Mouse (Mus musculus) MEL (cell line): ENCODE data around the gene Reln. TPM values are rescaled to one million over a fixed set of nuclear protein-coding genes. Genes with fewer than 3 reads are reported as not detected.

Experiments
- DNase-seq: peaks from one replicate; pipeline ENCODE4 v3.0.0; 2011; ENCODE audit warnings: low read depth, low spot score
- H3K27ac ChIP-seq: 2 replicates; pipeline ENCODE4 v1.5.1; 2012; ENCODE audit warnings: low read depth, mild to moderate bottlenecking, control low read depth, low read length, moderate library complexity; ENCODE audit not compliant: control insufficient read depth
- H3K27me3 ChIP-seq, 2 experiments: fragments of 150-350 bp in 1 of 2; sonication (generic) in 1 of 2; 2 replicates each; pipeline ENCODE4 v1.6.1; 2012; ENCODE audit warnings: low read length in 2 of 2, mild to moderate bottlenecking in 2 of 2, improper control_type of control experiment in 1 of 2, moderate library complexity in 1 of 2; ENCODE audit not compliant: insufficient read depth in 2 of 2, control insufficient read depth in 1 of 2
- H3K36me3 ChIP-seq, 2 experiments: 2 replicates each; pipeline ENCODE4 v1.6.1; 2012 to 2014; ENCODE audit warnings: low read length in 2 of 2, improper control_type of control experiment in 1 of 2, inconsistent platforms in 1 of 2, mild to moderate bottlenecking in 1 of 2; ENCODE audit not compliant: insufficient read depth in 2 of 2, control insufficient read depth in 1 of 2
- H3K4me1 ChIP-seq, 2 experiments: fragments of 150-350 bp in 1 of 2; sonication (generic) in 1 of 2; 2 replicates each; pipeline ENCODE4 v1.6.1; 2012; ENCODE audit warnings: low read length in 2 of 2, improper control_type of control experiment in 1 of 2, mild to moderate bottlenecking in 1 of 2; ENCODE audit not compliant: insufficient read depth in 2 of 2, control insufficient read depth in 1 of 2
- H3K4me3 ChIP-seq, 2 experiments: fragments of 150-350 bp in 1 of 2; sonication (generic) in 1 of 2; 2 replicates each; pipeline ENCODE4 v1.5.1; 2012; ENCODE audit warnings: low read depth in 2 of 2, low read length in 2 of 2, mild to moderate bottlenecking in 2 of 2, moderate library complexity in 2 of 2, control low read depth in 1 of 2, improper control_type of control experiment in 1 of 2; ENCODE audit not compliant: control insufficient read depth in 1 of 2, insufficient read depth in 1 of 2
- H3K79me2 ChIP-seq: 2 replicates; pipeline ENCODE4 v1.6.1; 2012; ENCODE audit warnings: mild to moderate bottlenecking, low read length, moderate library complexity; ENCODE audit not compliant: control insufficient read depth, poor library complexity, insufficient read depth
- H3K9ac ChIP-seq: 2 replicates; pipeline ENCODE4 v1.6.1; 2012; ENCODE audit warnings: low read depth, mild to moderate bottlenecking, control low read depth, low read length, moderate library complexity; ENCODE audit not compliant: control insufficient read depth, poor library complexity, severe bottlenecking
- H3K9me3 ChIP-seq: fragments of 150-350 bp; sonication (generic); replicated peaks from 2 replicates; pipeline ENCODE4 v1.6.1; 2012; ENCODE audit warnings: mild to moderate bottlenecking, low read length, improper control_type of control experiment, moderate library complexity; ENCODE audit not compliant: insufficient read depth
- BHLHE40 ChIP-seq: IDR thresholded peaks from 2 replicates; pipeline ENCODE4 v1.6.1; 2012; ENCODE audit warnings: low read depth, mild to moderate bottlenecking, inconsistent platforms, low read length, improper control_type of control experiment, borderline replicate concordance
- CHD1 ChIP-seq: IDR thresholded peaks from 2 replicates; pipeline ENCODE4 v1.6.1; 2012; ENCODE audit warnings: low read depth, mild to moderate bottlenecking, inconsistent platforms, low read length, improper control_type of control experiment
- E2F4 ChIP-seq: IDR thresholded peaks from 2 replicates; pipeline ENCODE4 v1.6.1; 2011; ENCODE audit warnings: low read depth, low read length, improper control_type of control experiment, borderline replicate concordance
- ELF1 ChIP-seq: IDR thresholded peaks from 2 replicates; pipeline ENCODE4 v1.6.1; 2014; ENCODE audit warnings: low read depth, mild to moderate bottlenecking, inconsistent platforms, low read length, improper control_type of control experiment, moderate library complexity
- GABPA ChIP-seq: IDR thresholded peaks from 2 replicates; pipeline ENCODE4 v1.6.1; 2012; ENCODE audit warnings: low read depth, mild to moderate bottlenecking, inconsistent platforms, low read length, improper control_type of control experiment, moderate library complexity
- KAT2A ChIP-seq: conservative IDR thresholded peaks from 2 replicates; pipeline ENCODE4 v1.6.1; 2012; ENCODE audit warnings: low read depth, low read length, improper control_type of control experiment, inconsistent platforms
- MAFK ChIP-seq: IDR thresholded peaks from 2 replicates; pipeline ENCODE4 v1.6.1; 2011; ENCODE audit warnings: low read depth, mild to moderate bottlenecking, low read length, improper control_type of control experiment, borderline replicate concordance
- MAZ ChIP-seq: IDR thresholded peaks from 2 replicates; pipeline ENCODE4 v1.6.1; 2012; ENCODE audit warnings: low read depth, mild to moderate bottlenecking, inconsistent platforms, low read length, improper control_type of control experiment
- MXI1 ChIP-seq: IDR thresholded peaks from 2 replicates; pipeline ENCODE4 v1.6.1; 2011; ENCODE audit warnings: mild to moderate bottlenecking, low read depth, low read length, improper control_type of control experiment
- NELFE ChIP-seq: IDR thresholded peaks from 2 replicates; pipeline ENCODE4 v1.6.1; 2011; ENCODE audit warnings: low read depth, low read length, improper control_type of control experiment
- NRF1 ChIP-seq: IDR thresholded peaks from 2 replicates; pipeline ENCODE4 v1.6.1; 2014; ENCODE audit warnings: low read depth, mild to moderate bottlenecking, inconsistent platforms, low read length, improper control_type of control experiment, moderate library complexity; ENCODE audit not compliant: poor library complexity, insufficient read depth, severe bottlenecking
- POLR2A ChIP-seq, 2 experiments: IDR thresholded peaks; 2 replicates each; pipeline ENCODE4 v1.6.1; 2011 to 2012; ENCODE audit warnings: low read length in 2 of 2, mild to moderate bottlenecking in 2 of 2, control low read depth in 1 of 2, improper control_type of control experiment in 1 of 2, low read depth in 1 of 2, moderate library complexity in 1 of 2; ENCODE audit not compliant: control insufficient read depth in 1 of 2, insufficient read depth in 1 of 2, poor library complexity in 1 of 2
- POLR2AphosphoS2 ChIP-seq: IDR thresholded peaks from 2 replicates; pipeline ENCODE4 v1.6.1; 2011; ENCODE audit warnings: low read length, improper control_type of control experiment
- RCOR1 ChIP-seq: IDR thresholded peaks from 2 replicates; pipeline ENCODE4 v1.6.1; 2012; ENCODE audit warnings: low read depth, mild to moderate bottlenecking, inconsistent platforms, low read length, improper control_type of control experiment
- SIN3A ChIP-seq: IDR thresholded peaks from 2 replicates; pipeline ENCODE4 v1.6.1; 2012; ENCODE audit warnings: low read length, improper control_type of control experiment, inconsistent platforms
- SMC3 ChIP-seq: IDR thresholded peaks from 2 replicates; pipeline ENCODE4 v1.6.1; 2011; ENCODE audit warnings: low read depth, low read length, improper control_type of control experiment
- TBP ChIP-seq: IDR thresholded peaks from 2 replicates; pipeline ENCODE4 v1.8.0; 2011; ENCODE audit warnings: low read depth, low read length, improper control_type of control experiment
- UBTF ChIP-seq: IDR thresholded peaks from 2 replicates; pipeline ENCODE4 v1.6.1; 2012; ENCODE audit warnings: low read depth, mild to moderate bottlenecking, inconsistent platforms, low read length, improper control_type of control experiment, moderate library complexity, borderline replicate concordance; ENCODE audit not compliant: insufficient read depth
- USF1 ChIP-seq: IDR thresholded peaks from 2 replicates; pipeline ENCODE4 v1.6.1; 2014; ENCODE audit warnings: low read depth, mild to moderate bottlenecking, inconsistent platforms, low read length, improper control_type of control experiment, moderate library complexity
- ZKSCAN1 ChIP-seq: IDR thresholded peaks from 2 replicates; pipeline ENCODE4 v1.6.1; 2012; ENCODE audit warnings: low read depth, mild to moderate bottlenecking, inconsistent platforms, low read length, improper control_type of control experiment, moderate library complexity
- ZMIZ1 ChIP-seq: IDR thresholded peaks from 2 replicates; pipeline ENCODE4 v1.6.1; 2012; ENCODE audit warnings: low read depth, mild to moderate bottlenecking, inconsistent platforms, low read length, improper control_type of control experiment, moderate library complexity
- polyA plus RNA-seq, 2 experiments: library from polyadenylated mRNA; stranded (reverse) in 1 of 2; unstranded in 1 of 2; fragments of >175 nt in 1 of 2; fragments of >200 nt in 1 of 2; gene quantifications; 2 replicates each; pipeline versions ENCODE4 v1.2.1 to v1.2.4; 2012; ENCODE audit warnings: low replicate concordance in 2 of 2, low read depth in 1 of 2; ENCODE audit not compliant: insufficient read length in 2 of 2, insufficient read depth in 1 of 2, missing spikeins in 1 of 2
- total RNA-seq: library from RNA; depleted of rRNA; stranded (reverse); fragments of 300-350 nt; gene quantifications from 2 replicates; pipeline ENCODE4 v1.2.3, GENCODE M21; 2012

Gene Reln
- total and polyA plus RNA-seq, 3 experiments, result not detected

- no peaks in the 10 kb centered on the region for H3K36me3 ChIP-seq
- no peak overlapping the region for H3K27ac ChIP-seq
- no peaks in the 10 kb centered on the region; a peak in 1 of 4 replicates for H3K27me3 ChIP-seq
- no peak overlapping the region for H3K9ac ChIP-seq
- H3K79me2 ChIP-seq, result no peaks in the 10 kb centered on the region
- H3K9me3 ChIP-seq, result no peaks in the 10 kb centered on the region
- TF ChIP-seq MAFK (no peak), ELF1 (no peak), POLR2AphosphoS2 (no peak), POLR2A (IDR thresholded peaks at IDR 0.05; ENCODE audit: control insufficient read depth in 1 of 2, insufficient read depth in 1 of 2, low read depth in 1 of 2, low read length in 2 of 2, poor library complexity in 1 of 2) (no peak), RCOR1 (no peak), MXI1 (no peak), SMC3 (no peak), USF1 (no peak), MAZ (no peak), ZKSCAN1 (no peak), TBP (no peak), NELFE (no peak), SIN3A (no peak), GABPA (no peak)
- TF ChIP-seq, all 39 proteins: peak for 0
- no peak for DNase-seq
- H3K4me3 ChIP-seq, result no peak overlapping the region
- no peaks in the 10 kb centered on the region for H3K4me1 ChIP-seq
Measured at GRCm38 (mm10) chr5:22127583-22127982, 216.9 kb downstream of the Reln start.

- DNase-seq, result no peak
- no peak for TF ChIP-seq ELF1
- TF ChIP-seq SIN3A, result no peak
- no peak for TF ChIP-seq UBTF
- no peak for TF ChIP-seq NRF1
- TF ChIP-seq ZMIZ1, result no peak
- no peak for TF ChIP-seq GABPA
- no peak for TF ChIP-seq CHD1
- TF ChIP-seq BHLHE40, result no peak
- no peak for TF ChIP-seq POLR2AphosphoS2
- TF ChIP-seq KAT2A, result no peak
- no peak for TF ChIP-seq E2F4
- Histone ChIP-seq H3K4me3 (no peak overlapping the region), H3K4me1 (no peaks in the 10 kb centered on the region), H3K9me3 (no peaks in the 10 kb centered on the region), H3K27me3 (no peaks in the 10 kb centered on the region; a peak in 1 of 4 replicates), H3K9ac (no peak overlapping the region), H3K79me2 (no peaks in the 10 kb centered on the region), H3K27ac (no peak overlapping the region), H3K36me3 (no peaks in the 10 kb centered on the region)
Measured at GRCm38 (mm10) chr5:22119296-22119695, 225.2 kb downstream of the Reln start.
